Mouse (Mus musculus) intestine, embryonic 15.5 days (tissue): ENCODE measurements at regions not wholly inside any gene's neighbourhood (a gene's known extent, or its start where the extent isn't known, plus 50 kb on each side); places are given as distances from the start of the nearest gene placed in this dataset.

Experiments
- ATAC-seq: fragments of 200-750 bp; cut with Nextera tagmentation; 2 replicates; pipeline ENCODE4 v1.8.0; 2017; ENCODE audit warnings: moderate TSS enrichment, moderate library complexity
- H3K27ac ChIP-seq: fragments of 300-500 bp; sonication (generic); 2 replicates; pipeline ENCODE4 v1.5.1; 2015; ENCODE audit warnings: mild to moderate bottlenecking, inconsistent platforms
- H3K27me3 ChIP-seq: fragments of 300-500 bp; sonication (generic); replicated peaks from 2 replicates; pipeline ENCODE4 v1.6.1; 2015; ENCODE audit warnings: inconsistent platforms
- H3K36me3 ChIP-seq: fragments of 300-500 bp; sonication (generic); 2 replicates; pipeline ENCODE4 v1.6.1; 2015; ENCODE audit warnings: inconsistent platforms
- H3K4me1 ChIP-seq: fragments of 300-500 bp; sonication (generic); replicated peaks from 2 replicates; pipeline ENCODE4 v1.6.1; 2015; ENCODE audit warnings: inconsistent platforms
- H3K4me2 ChIP-seq: fragments of 300-500 bp; sonication (generic); replicated peaks from 2 replicates; pipeline ENCODE4 v1.6.1; 2015; ENCODE audit warnings: mild to moderate bottlenecking, inconsistent platforms
- H3K4me3 ChIP-seq: fragments of 300-500 bp; sonication (generic); replicated peaks from 2 replicates; pipeline ENCODE4 v1.5.1; 2015; ENCODE audit warnings: inconsistent platforms
- H3K9ac ChIP-seq: fragments of 300-500 bp; sonication (generic); 2 replicates; pipeline ENCODE4 v1.6.1; 2015; ENCODE audit warnings: inconsistent platforms
- H3K9me3 ChIP-seq: fragments of 300-500 bp; sonication (generic); 2 replicates; pipeline ENCODE4 v1.6.1; 2016; ENCODE audit warnings: inconsistent platforms
- WGBS: fragments of 180-500 bp; shearing (Covaris S2); methylation state at CpG from one replicate; pipeline ENCODE4 v1.1.7; 2015; 5-methylcytosine and 5-hydroxymethylcytosine counted together

DNA sequence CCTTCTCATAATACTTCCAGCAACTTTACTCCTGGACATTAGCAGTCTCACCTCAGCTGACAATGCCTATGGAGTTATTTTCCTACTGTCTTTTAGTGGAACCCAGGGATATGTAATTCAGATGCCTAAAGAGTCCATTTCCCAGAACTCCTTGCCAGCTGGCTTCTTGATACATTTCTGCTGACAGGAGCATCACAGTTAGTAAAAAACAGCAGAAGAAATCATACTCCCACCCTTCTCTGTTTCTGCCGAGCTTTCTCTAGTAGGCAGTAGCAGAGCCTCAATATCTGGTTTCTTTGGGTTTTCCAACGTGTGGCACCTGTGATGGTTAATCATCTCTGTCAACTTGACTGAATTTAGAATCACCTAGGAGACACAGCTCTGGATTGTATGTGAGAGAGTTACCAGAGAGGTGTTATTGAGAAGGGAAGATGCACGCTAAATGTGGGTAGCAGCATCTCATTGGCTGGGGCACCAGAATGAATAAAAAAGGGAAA, 269.1 kb upstream of the Ncam1 start:
- Histone ChIP-seq H3K9me3 (no peaks in the 10 kb centered on the region), H3K4me1 (no peaks in the 10 kb centered on the region), H3K27me3 (no peaks in the 10 kb centered on the region), H3K4me2 (no peak overlapping the region), H3K36me3 (no peaks in the 10 kb centered on the region), H3K4me3 (no peak overlapping the region), H3K9ac (no peak overlapping the region), H3K27ac (no peak overlapping the region)
- ATAC-seq = no peak
- WGBS = 79% methylated on average over 3 of the region's 3 CpGs

DNA sequence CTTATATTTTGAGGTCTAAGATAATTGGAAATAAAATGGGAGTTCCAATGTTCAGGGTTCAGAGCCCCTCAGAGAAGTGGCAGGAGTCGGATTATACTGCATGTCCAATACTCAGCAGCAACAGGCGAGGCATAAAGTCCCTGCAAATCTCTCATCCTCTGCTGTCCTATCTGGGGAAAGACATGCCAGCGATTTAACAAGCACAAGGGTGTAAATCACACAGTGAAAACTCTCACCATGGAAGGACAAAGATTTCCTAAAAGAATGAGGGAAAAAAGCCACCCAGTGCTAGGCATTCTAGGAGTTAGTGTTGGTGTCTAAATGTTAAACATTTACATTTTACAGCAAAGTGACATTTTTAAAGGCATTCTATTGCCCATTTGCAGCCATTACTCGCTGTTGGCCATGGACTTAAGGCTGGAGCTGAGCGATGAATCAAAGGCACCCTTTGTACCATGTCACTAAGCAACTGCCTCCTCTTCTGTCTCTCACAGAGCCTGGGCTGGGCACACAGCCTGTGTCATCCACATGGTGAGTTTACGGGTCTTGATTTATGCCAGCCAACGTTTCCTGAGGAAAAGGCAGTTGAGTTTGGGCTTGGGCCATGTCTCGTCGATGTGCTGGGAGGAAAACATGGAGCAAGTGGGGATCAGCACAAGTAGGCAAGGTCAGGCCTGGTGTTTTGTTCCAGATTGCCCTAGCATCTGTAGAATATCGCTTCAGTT, 265.9 kb upstream of the Ncam1 start:
- WGBS = 64% methylated on average over 10 of the region's 10 CpGs
- no peak overlapping the region for H3K4me3 ChIP-seq
- no peaks in the 10 kb centered on the region for H3K9me3 ChIP-seq
- H3K27me3 ChIP-seq = no peaks in the 10 kb centered on the region
- no peak for ATAC-seq
- no peaks in the 10 kb centered on the region for H3K4me1 ChIP-seq
- H3K27ac ChIP-seq = no peak overlapping the region
- no peaks in the 10 kb centered on the region for H3K36me3 ChIP-seq
- no peak overlapping the region for H3K4me2 ChIP-seq
- H3K9ac ChIP-seq = no peak overlapping the region

DNA sequence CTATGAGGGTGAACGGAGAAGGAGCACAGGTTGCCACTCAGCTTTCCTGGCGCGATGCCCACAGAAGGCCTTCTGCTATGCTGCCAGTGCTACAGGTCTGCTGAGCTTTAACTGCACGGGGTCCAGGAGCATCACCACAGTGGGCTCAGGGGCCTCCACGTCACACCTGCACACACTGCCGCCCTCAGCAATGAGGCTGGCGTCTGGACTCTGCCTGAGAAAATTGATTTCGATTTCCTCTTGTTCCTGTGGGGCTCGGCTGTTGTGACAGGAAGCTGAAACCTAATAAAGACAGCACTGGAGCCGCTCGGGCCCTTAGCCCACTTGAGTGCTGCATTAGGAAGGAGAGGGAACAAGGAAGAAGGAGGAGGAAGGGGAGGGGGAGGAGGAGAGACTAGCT, 239.5 kb upstream of the Ncam1 start:
- peak; percentile 61 for ATAC-seq
- WGBS = 46% methylated on average over 11 of the region's 11 CpGs
- peak overlapping the region; percentile 54; the same call in 1 of the 2 replicates for H3K27ac ChIP-seq

DNA sequence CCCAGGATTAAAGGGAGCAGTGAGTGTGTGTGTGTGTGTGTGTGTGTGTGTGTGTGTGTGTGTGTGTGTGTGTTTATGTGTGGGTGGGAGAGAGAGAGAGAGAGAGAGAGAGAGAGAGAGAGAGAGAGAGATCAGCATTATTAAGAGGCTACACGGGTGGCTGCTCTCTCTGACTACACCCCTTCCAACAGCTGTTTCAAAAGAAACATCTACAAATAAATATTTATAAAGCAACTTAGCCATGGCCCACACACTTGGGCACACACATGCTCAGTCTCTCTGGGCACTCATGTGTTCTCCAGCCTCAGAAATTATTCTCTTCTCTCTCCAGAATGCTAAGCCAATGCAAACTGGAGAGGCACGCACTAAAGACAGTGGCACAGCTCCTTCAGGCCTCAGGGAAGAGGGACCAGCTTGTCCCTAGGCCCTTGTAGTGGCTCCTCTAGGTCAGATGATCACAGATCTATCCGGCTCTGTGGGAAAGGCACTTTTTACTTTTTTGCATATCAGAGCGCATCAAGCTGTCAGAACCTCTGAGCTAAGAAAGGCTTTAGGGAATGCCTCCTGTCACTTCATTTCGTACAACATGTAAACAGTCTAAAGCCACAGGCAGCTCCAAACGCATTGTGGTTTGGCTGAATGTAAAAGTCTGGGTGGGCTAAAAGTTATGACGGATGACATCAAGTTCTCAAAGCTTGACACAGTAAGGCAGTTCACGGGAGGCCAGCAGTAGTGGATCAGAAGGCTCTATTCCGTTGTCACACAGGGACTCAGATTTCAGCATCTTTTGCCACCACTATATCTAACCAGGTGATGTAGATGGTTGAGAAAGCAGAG, 233.8 kb upstream of the Ncam1 start:
- H3K9ac ChIP-seq = no peak overlapping the region
- no peak overlapping the region for H3K4me3 ChIP-seq
- H3K4me2 ChIP-seq = no peak overlapping the region
- H3K4me1 ChIP-seq = no peaks in the 10 kb centered on the region
- ATAC-seq = peak; percentile 63
- no peaks in the 10 kb centered on the region for H3K36me3 ChIP-seq
- H3K9me3 ChIP-seq = no peaks in the 10 kb centered on the region
- peak overlapping the region; percentile 68 for H3K27ac ChIP-seq
- WGBS = 47% methylated on average over 9 of the region's 9 CpGs
- H3K27me3 ChIP-seq = no peaks in the 10 kb centered on the region

More for the DNA sequence above, 239.5 kb upstream of the Ncam1 start:
- H3K27me3 ChIP-seq = no peaks in the 10 kb centered on the region; the same call in 1 of the 2 replicates
- H3K4me1 ChIP-seq = 0 out of 2 replicates have a peak, but pooled peaks cover 3% of the 10 kb centered on the region
- no peak overlapping the region for H3K4me2 ChIP-seq
- no peak overlapping the region for H3K4me3 ChIP-seq
- H3K9me3 ChIP-seq = no peaks in the 10 kb centered on the region
- H3K36me3 ChIP-seq = no peaks in the 10 kb centered on the region
- no peak overlapping the region for H3K9ac ChIP-seq

DNA sequence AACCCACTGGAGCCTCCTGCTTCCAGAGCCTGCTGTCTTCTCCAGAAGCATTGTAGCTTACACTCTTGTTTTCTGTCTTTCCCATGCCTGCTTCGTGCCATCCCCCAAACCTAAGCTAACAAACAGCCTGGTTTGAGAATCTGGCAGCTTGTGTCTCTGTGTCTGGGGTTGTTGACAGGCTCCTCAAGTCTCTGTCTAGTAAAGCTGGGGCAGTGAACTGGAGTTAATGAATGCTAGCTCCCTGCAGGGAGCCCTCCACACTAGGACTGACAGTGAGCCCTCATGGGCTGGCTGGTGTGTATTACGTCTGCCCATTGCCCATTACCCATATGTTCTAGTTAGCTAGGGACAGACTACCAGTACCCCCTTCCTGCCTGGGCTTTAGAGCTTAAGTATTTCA, 232.6 kb upstream of the Ncam1 start:
- no peak overlapping the region for H3K4me3 ChIP-seq
- WGBS = 56% methylated on average over 2 of the region's 2 CpGs
- no peaks in the 10 kb centered on the region for H3K4me1 ChIP-seq
- no peaks in the 10 kb centered on the region for H3K27me3 ChIP-seq
- no peaks in the 10 kb centered on the region for H3K9me3 ChIP-seq
- no peak overlapping the region for H3K27ac ChIP-seq
- no peak overlapping the region for H3K9ac ChIP-seq
- no peaks in the 10 kb centered on the region for H3K36me3 ChIP-seq
- ATAC-seq = no peak
- H3K4me2 ChIP-seq = no peak overlapping the region

DNA sequence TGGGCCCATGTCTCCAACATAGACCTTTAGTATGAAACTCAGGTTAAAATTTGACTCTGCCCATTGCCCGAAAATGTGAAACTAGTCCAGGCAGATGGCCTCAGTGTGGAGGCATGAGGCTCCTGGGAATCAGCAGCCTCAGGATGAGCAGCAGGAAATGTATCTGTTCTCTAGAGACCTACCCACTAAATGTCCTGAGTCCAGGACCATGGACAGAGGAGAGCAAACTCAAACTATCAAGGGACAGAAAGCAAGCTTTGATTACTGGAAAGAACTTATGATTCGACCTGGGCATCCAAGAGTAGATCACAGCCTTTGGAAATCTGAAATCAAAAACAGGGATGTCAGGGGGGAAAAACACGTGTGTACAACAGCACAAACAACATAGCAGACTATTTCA, 230.3 kb upstream of the Ncam1 start:
- Histone ChIP-seq H3K4me2 (no peak overlapping the region), H3K4me3 (no peak overlapping the region), H3K9ac (no peak overlapping the region), H3K9me3 (no peaks in the 10 kb centered on the region), H3K27me3 (no peaks in the 10 kb centered on the region), H3K4me1 (no peaks in the 10 kb centered on the region), H3K36me3 (no peaks in the 10 kb centered on the region), H3K27ac (no peak overlapping the region)
- no peak for ATAC-seq
- WGBS = 48% methylated on average over 3 of the region's 3 CpGs

DNA sequence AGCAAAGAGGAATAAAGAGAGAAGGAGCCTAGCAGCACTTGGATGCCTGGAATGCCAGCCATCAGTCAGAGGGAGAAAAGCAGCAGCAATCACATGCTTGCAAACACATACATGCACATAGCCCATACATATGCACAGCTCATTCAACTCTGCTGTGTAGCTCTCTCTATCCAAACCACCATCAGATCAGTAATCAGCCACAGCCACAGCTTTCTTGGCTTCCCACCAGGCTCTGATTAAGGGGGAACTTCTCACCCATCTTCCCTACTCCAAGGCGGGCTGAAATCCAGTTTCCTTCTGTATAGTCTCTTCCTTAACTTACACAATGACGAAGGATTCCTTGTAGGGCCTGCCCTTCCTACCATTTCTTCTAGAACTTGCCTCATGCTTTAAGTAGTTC, 229.8 kb upstream of the Ncam1 start:
- Histone ChIP-seq H3K27me3 (no peaks in the 10 kb centered on the region), H3K4me3 (no peak overlapping the region), H3K4me1 (no peaks in the 10 kb centered on the region), H3K9ac (no peak overlapping the region), H3K36me3 (no peaks in the 10 kb centered on the region), H3K9me3 (no peaks in the 10 kb centered on the region), H3K27ac (no peak overlapping the region), H3K4me2 (no peak overlapping the region)
- ATAC-seq = no peak
- WGBS = 92% methylated on average over 2 of the region's 2 CpGs

DNA sequence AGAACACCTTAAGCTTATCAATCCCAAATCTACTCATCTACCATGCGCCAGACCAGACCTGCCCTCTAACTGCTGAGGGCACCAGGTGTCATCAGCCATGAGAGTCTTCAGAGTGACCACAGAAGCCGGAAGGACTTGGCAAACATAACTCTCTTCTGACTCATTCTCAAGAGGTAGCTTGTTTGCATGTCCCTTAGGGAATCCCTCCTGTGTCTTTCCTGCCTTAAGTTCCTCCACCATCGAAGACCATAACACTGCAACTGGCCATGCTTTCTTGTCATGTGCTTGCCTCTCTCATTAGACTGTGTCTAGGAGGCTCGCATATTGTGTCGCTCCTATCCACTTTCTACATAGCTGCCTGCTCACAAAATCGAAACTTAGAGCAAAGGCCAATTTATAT, 226.1 kb upstream of the Ncam1 start:
- no peak overlapping the region for H3K9ac ChIP-seq
- no peak overlapping the region for H3K27ac ChIP-seq
- WGBS = 79% methylated on average over 6 of the region's 6 CpGs
- no peak overlapping the region for H3K4me2 ChIP-seq
- no peaks in the 10 kb centered on the region for H3K36me3 ChIP-seq
- ATAC-seq = no peak
- H3K4me3 ChIP-seq = no peak overlapping the region
- no peaks in the 10 kb centered on the region for H3K4me1 ChIP-seq
- H3K9me3 ChIP-seq = no peaks in the 10 kb centered on the region
- H3K27me3 ChIP-seq = no peaks in the 10 kb centered on the region

DNA sequence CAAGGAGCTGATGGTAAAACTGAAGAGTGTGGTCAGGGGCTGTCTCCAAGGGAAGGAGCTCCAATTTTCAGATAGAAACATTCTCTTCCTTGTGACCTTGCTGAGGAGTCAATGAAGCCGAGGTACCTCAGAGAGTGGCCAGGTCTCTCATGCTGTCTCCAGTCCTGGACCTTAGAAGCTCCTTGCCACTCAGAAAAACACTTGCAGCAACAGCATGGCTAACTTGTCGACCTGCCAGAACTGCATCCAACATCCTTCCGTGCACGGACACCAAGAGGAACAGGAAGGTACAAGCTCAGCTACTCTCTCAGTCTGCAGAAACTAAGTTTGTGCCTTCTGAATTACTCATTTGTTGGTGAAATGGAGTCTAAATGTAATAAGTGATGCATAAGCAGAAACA, 214.9 kb upstream of the Ncam1 start:
- WGBS = 81% methylated on average over 4 of the region's 4 CpGs
- Histone ChIP-seq H3K4me1 (no peaks in the 10 kb centered on the region), H3K9me3 (no peaks in the 10 kb centered on the region), H3K4me3 (no peak overlapping the region), H3K27me3 (no peaks in the 10 kb centered on the region), H3K27ac (no peak overlapping the region), H3K9ac (no peak overlapping the region), H3K36me3 (no peaks in the 10 kb centered on the region), H3K4me2 (no peak overlapping the region)
- ATAC-seq = no peak

DNA sequence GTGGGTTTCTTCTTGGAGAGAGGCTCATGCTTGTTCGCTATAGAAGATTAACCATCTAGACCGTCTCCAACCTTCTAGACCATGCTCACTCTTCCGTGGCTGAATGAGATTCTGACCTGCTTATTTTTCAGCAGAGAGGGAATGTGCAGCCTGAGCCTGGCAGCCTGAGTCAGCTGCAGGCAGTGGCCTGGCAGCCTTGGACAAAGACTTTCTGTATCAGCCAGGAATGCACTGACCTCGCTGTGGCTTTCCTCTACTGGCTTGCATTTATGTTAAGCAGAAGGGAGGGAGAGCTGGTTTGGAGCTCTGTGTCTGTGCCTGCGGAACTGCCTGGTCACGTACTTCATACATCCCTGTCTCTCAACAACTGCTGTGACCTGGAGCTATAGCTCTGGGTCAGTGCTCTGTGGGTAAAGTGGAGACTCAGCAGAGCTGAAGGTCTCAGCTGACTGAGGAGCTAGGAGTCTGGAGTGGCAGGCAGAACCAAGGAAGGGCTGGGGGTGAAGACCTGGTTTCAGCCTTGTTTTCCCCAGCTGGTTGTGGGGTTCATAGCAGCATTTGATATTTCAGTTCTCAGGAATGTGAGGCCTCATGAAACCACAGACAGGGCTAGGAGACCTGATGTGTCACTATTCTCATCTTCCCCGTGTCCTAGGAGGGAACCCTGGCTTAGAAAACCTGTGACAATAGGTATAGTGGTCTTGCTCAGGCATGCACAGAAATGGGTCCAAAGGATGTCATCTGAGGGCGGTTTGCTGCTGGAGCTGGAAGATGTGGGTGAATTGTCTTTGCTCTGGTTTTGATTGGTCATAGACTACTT, 207.2 kb upstream of the Ncam1 start:
- H3K27ac ChIP-seq = peak overlapping the region; percentile 70
- peak; percentile 93 for ATAC-seq
- no peak overlapping the region for H3K4me3 ChIP-seq
- H3K4me2 ChIP-seq = no peak overlapping the region
- H3K27me3 ChIP-seq = no peaks in the 10 kb centered on the region
- 34% methylated on average over 8 of the region's 8 CpGs for WGBS
- H3K36me3 ChIP-seq = no peaks in the 10 kb centered on the region
- no peaks in the 10 kb centered on the region for H3K9me3 ChIP-seq
- H3K4me1 ChIP-seq = peaks cover 8% of the 10 kb centered on the region; the same call in 1 of the 2 replicates
- no peak overlapping the region for H3K9ac ChIP-seq

DNA sequence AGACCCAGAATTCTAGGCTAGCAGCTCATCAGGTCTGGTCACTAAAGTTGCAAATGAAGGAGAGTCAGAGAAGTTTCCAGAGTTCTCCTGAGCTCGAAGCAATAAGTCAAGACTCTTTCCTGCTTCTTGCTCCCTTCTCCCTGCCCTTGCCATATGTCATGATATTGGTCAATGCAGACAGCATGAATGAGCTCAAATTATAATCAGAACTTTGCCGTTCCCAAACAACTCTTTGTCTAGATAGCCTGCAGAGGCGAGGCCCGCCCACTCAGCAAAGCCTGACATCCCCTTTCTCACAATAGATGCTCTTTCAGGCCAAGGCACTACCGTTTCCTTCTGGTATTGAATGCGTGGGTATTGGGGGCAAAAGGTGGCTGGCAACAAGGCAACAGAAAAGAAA, 204.0 kb upstream of the Ncam1 start:
- Histone ChIP-seq H3K27ac (no peak overlapping the region), H3K9ac (no peak overlapping the region), H3K36me3 (no peaks in the 10 kb centered on the region), H3K4me2 (no peak overlapping the region), H3K9me3 (no peaks in the 10 kb centered on the region), H3K4me3 (no peak overlapping the region), H3K27me3 (no peaks in the 10 kb centered on the region), H3K4me1 (peaks cover 8% of the 10 kb centered on the region)
- no peak for ATAC-seq
- WGBS = 76% methylated on average over 6 of the region's 6 CpGs
